Mouse (Mus musculus): ENCODE measurements around the gene Ywhag. TPM values are rescaled to one million over a fixed set of nuclear protein-coding genes. Genes with fewer than 3 reads are reported as not detected.
A peak's percentile ranks its signal among the peaks of the same experiment; 100 is the strongest.

The Ywhag gene
- polyA plus RNA-seq, 1 experiment: 516 TPM

GRCm38 (mm10) chr5:135899833-135900232 lies 34.6 kb downstream of the Ywhag start:
- peaks cover 2% of the 10 kb centered on the region; the same call in 1 of the 2 replicates for H3K4me1 ChIP-seq (ENCODE audit: control insufficient read depth, insufficient read depth, low read length)
- TF ChIP-seq CTCF (IDR thresholded peaks at IDR 0.05; ENCODE audit: extremely low read depth, insufficient read depth, low read length) (no peak), POLR2A (IDR thresholded peaks at IDR 0.05; ENCODE audit: extremely low read depth, insufficient read depth, low read length) (no peak)
- H3K4me3 ChIP-seq (ENCODE audit: insufficient read depth, low read length): no peak overlapping the region
- no peak overlapping the region for H3K27ac ChIP-seq (ENCODE audit: insufficient read depth, low read length)

GRCm38 (mm10) chr5:135898995-135899394 lies 35.4 kb downstream of the Ywhag start:
- no peak overlapping the region for H3K27ac ChIP-seq (ENCODE audit: insufficient read depth, low read length)
- TF ChIP-seq POLR2A (IDR thresholded peaks at IDR 0.05; ENCODE audit: extremely low read depth, insufficient read depth, low read length): no peak
- no peak for TF ChIP-seq CTCF (IDR thresholded peaks at IDR 0.05; ENCODE audit: extremely low read depth, insufficient read depth, low read length)
- H3K4me3 ChIP-seq (ENCODE audit: insufficient read depth, low read length): no peak overlapping the region
- no peaks in the 10 kb centered on the region for H3K4me1 ChIP-seq (ENCODE audit: control insufficient read depth, insufficient read depth, low read length)

DNA sequence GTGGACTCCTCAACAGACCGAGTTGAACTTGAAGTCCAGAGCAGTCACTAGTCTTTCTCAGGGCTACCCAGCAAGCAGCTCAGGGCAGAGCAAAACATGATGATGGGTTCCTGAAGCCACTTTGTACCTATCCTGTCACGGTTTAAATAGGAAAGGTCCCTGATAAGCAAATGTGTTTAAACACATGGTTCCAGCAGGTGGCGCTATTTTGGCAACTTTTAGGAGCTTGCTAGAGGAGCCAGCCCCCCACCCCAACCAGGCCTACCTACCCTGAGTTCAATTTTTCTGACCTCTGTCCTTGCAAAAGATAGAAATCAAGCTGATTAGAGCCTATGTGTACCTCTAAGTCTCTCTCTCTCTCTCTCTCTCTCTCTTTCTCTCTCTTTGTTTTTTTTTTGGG lies 36.4 kb downstream of the Ywhag start:
- no peak overlapping the region for H3K27ac ChIP-seq (ENCODE audit: insufficient read depth, low read length)
- H3K4me3 ChIP-seq (ENCODE audit: insufficient read depth, low read length): no peak overlapping the region
- H3K4me1 ChIP-seq (ENCODE audit: control insufficient read depth, insufficient read depth, low read length): no peaks in the 10 kb centered on the region
- TF ChIP-seq CTCF (IDR thresholded peaks at IDR 0.05; ENCODE audit: extremely low read depth, insufficient read depth, low read length) (peak; percentile 45; the same call in 1 of the 2 replicates), POLR2A (IDR thresholded peaks at IDR 0.05; ENCODE audit: extremely low read depth, insufficient read depth, low read length) (no peak)

- TF ChIP-seq POLR2A (IDR thresholded peaks at IDR 0.05; ENCODE audit: extremely low read depth, insufficient read depth, low read length) (no peak), CTCF (IDR thresholded peaks at IDR 0.05; ENCODE audit: extremely low read depth, insufficient read depth, low read length) (no peak)
- Histone ChIP-seq H3K4me3 (ENCODE audit: insufficient read depth, low read length) (no peak overlapping the region), H3K27ac (ENCODE audit: insufficient read depth, low read length) (no peak overlapping the region), H3K4me1 (ENCODE audit: control insufficient read depth, insufficient read depth, low read length) (no peaks in the 10 kb centered on the region)
Measured at GRCm38 (mm10) chr5:135894958-135895357, 39.5 kb downstream of the Ywhag start.

- TF ChIP-seq POLR2A (IDR thresholded peaks at IDR 0.05; ENCODE audit: extremely low read depth, insufficient read depth, low read length) (no peak), CTCF (IDR thresholded peaks at IDR 0.05; ENCODE audit: extremely low read depth, insufficient read depth, low read length) (no peak)
- Histone ChIP-seq H3K4me3 (ENCODE audit: insufficient read depth, low read length) (no peak overlapping the region), H3K27ac (ENCODE audit: insufficient read depth, low read length) (no peak overlapping the region), H3K4me1 (ENCODE audit: control insufficient read depth, insufficient read depth, low read length) (no peaks in the 10 kb centered on the region)
Measured at GRCm38 (mm10) chr5:135892589-135893351, 41.6 kb downstream of the Ywhag start.

GRCm38 (mm10) chr5:135890920-135891319 lies 43.5 kb downstream of the Ywhag start:
- H3K4me3 ChIP-seq (ENCODE audit: insufficient read depth, low read length): no peak overlapping the region
- TF ChIP-seq CTCF (IDR thresholded peaks at IDR 0.05; ENCODE audit: extremely low read depth, insufficient read depth, low read length): no peak
- TF ChIP-seq POLR2A (IDR thresholded peaks at IDR 0.05; ENCODE audit: extremely low read depth, insufficient read depth, low read length): no peak
- no peaks in the 10 kb centered on the region for H3K4me1 ChIP-seq (ENCODE audit: control insufficient read depth, insufficient read depth, low read length)
- H3K27ac ChIP-seq (ENCODE audit: insufficient read depth, low read length): no peak overlapping the region

DNA sequence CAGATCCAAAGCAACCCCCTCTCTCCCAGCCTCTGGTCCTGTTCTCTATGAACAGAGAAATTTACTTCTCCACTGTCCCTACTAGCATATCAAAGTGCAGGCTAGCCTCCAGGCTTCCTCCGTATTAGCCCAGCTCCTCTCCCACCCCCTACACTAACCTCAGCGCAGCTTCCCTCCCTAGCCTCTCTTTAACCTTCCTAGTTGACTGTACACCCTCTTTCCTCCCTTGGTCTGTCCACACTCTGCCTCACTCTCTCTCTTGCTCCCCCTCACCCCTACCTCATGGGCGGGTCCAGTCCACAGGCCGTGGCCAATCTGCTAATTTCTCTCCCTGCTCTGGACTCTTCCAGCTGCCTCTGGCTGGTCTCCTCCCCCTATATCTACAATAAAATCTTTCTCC lies 44.1 kb downstream of the Ywhag start:
- Histone ChIP-seq H3K4me1 (ENCODE audit: control insufficient read depth, insufficient read depth, low read length) (no peaks in the 10 kb centered on the region), H3K4me3 (ENCODE audit: insufficient read depth, low read length) (no peak overlapping the region), H3K27ac (ENCODE audit: insufficient read depth, low read length) (no peak overlapping the region)
- TF ChIP-seq POLR2A (IDR thresholded peaks at IDR 0.05; ENCODE audit: extremely low read depth, insufficient read depth, low read length) (no peak), CTCF (IDR thresholded peaks at IDR 0.05; ENCODE audit: extremely low read depth, insufficient read depth, low read length) (no peak)

DNA sequence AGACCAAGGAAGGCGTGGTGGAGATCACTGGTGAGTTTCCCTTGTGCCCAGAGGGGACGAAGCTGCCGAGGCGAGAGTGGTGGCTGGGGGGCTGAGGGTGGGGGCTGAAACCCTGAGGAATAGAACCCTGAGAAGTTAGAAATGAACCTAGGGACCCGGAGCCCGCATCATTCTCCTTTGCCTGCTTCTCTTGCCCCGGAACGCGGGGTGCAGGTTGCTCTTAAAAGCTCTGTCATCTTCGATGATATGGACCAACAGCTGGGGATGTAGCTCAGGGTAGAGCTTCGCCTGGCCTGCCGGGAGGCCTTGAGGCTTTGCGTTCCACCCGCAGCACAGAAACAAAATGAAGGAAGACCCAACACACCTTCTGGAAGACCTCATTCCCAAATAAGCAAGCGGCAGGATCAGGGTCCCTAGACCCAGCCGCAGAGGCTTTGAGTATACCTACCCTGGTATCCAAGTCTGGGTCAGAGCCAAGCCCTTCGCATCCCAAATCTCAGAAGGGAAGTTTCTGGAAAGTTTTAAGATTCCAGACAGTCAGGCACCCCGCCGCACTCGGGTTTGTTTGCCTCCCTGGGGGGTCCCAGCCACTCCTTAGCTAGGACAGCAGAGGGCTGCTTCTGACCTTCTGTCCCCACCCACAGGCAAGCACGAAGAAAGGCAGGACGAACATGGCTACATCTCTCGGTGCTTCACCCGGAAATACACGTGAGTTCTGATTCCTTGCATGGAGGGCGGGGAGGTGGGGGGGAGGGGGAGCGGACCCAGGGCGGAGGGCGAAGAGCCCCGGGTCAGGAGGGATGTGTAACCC lies 45.8 kb downstream of the Ywhag start:
- no peak overlapping the region for H3K27ac ChIP-seq (ENCODE audit: insufficient read depth, low read length)
- H3K4me3 ChIP-seq (ENCODE audit: insufficient read depth, low read length): peak overlapping the region; percentile 27
- H3K4me1 ChIP-seq (ENCODE audit: control insufficient read depth, insufficient read depth, low read length): no peaks in the 10 kb centered on the region
- TF ChIP-seq POLR2A (IDR thresholded peaks at IDR 0.05; ENCODE audit: extremely low read depth, insufficient read depth, low read length): no peak

DNA sequence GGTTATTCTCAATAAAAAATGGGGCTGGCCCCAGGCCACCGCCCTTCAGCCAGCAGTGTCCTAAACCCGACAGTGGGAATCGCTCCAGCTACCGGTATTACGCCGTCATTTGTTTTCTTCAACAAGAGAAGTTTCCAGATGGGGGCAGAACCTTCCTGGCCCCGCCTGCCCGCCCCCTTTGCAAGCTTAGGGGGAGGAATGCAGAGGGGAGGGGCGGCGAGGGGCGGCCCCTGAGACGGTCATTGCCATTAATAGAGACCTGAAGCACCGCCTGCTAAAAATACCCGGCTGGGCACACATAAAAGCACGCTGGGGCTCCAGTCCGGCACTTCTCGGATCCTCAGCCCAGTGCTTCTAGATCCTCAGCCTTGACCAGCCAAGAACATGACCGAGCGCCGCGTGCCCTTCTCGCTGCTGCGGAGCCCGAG lies 46.7 kb downstream of the Ywhag start, which contains the start of gene Hspb1:
Gene Hspb1, plus strand, starts transcription at position 245 of the 428 bp plus-strand sequence.
- TF ChIP-seq POLR2A (IDR thresholded peaks at IDR 0.05; ENCODE audit: extremely low read depth, insufficient read depth, low read length) (peak; percentile 55; the same call in 1 of the 2 replicates), CTCF (IDR thresholded peaks at IDR 0.05; ENCODE audit: extremely low read depth, insufficient read depth, low read length) (no peak)
- no peaks in the 10 kb centered on the region for H3K4me1 ChIP-seq (ENCODE audit: control insufficient read depth, insufficient read depth, low read length)
- H3K4me3 ChIP-seq (ENCODE audit: insufficient read depth, low read length): peak within 1 kb of the TSS; percentile 27
- H3K27ac ChIP-seq (ENCODE audit: insufficient read depth, low read length): 0 out of 2 replicates have a peak within 1 kb of the TSS, but pooled peaks have one; percentile 48

All from cortical plate, adult 2 months (tissue).